Mouse (Mus musculus) thymus, postnatal 14 days (tissue): ENCODE measurements around the gene Itih5.

Experiments used
- DNase-seq: peaks from one replicate; pipeline ENCODE4 v3.0.0; 2021

Gene Itih5

DNA sequence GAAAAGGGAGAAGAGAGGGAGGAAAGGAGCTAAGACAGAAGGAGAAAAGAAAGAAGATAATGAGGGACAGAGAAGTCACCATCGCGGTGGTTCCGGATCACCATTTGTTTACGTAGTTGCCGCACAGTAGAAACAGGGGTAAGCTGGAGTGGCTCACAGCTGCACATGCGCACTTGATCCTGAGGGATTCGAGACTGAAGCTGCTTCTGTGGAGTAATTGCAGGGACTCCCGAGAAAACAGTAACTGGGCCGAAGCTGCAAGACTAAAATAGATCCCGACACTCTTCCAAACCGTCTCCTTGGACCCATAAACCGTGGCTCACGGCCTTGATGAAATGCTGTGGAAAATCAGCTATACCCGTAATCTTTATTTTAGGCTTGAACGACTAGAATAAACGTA lies 16.6 kb downstream of the Itih5 start:
- DNase-seq, result no peak

DNA sequence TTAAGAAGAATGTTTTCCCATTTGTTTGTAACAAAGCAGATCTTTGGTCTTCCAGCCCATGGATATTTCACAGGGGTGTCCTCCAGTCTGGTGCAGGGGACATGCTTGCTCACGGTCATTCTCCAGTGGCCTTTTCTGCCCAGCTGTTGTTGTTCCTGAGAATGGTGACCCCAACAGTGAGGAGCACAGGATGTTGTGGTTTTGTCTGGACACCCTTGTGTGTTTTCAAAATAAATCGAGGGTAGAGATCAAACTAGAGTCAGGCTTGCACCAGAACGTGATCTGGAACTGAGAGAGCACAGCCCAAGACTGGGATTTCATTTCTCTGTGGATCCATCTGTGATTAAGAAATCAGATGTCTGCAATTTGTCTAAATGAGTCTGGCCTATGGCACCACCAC lies 40.2 kb downstream of the Itih5 start:
- no peak for DNase-seq

DNA sequence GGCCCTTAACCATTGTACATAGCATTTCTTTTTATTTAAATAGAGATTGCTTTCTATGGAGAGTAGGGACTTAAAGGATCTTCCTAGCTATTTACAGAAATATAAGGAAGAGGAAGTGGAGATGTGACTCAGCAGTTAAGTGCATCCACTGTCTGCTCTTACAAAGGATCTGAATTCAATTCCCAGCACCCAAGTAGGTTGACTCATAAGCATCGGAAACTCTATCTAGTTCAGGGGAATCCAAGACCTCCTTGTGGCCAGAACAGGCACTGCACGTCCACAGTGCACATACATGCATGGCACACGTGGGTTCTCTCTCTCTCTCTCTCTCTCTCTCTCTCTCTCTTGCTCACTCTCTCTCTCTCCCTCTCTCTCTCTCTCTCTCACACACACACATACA lies 41.8 kb downstream of the Itih5 start:
- no peak for DNase-seq

DNA sequence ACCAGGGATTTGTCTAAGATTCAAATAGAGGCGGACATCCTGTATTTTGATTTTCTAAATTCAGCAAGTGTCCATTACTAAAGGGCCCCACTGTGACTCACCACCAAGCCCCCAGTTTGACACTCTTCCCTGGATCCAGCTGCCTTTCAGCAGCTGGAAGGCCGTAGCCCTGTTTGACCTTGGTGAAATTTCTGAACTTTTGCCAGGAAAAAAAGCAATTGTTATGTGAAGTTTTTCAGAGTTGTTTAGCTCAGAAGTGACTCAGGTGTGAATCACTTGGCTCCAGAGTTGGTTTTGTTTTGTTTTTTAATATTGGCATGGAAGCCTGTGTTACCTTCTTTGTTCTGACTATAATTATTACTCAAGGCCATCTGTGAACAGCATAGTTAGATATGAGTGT lies 46.0 kb downstream of the Itih5 start:
- DNase-seq, result no peak

GRCm38 (mm10) chr2:10200736-10201285 lies 47.4 kb downstream of the Itih5 start:
- no peak for DNase-seq

DNA sequence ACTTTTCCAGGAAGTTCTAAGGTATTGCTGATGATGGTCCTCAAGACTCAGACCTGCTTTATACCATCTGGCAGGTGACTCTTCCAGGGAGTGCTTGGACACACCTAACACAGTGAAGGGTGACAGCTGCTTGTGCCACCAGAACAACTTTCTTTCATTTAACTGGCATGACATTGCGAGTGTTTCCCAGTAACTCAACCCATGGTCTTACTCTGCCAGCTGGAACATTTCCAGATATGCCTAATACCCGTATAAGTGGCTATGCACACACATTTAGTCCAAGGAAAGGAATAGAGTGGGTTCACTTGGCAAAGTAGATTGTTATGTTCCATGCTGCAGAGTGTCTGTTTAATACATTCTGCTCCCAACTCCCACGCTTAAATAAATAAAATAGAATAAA lies 50.9 kb downstream of the Itih5 start:
- no peak for DNase-seq

DNA sequence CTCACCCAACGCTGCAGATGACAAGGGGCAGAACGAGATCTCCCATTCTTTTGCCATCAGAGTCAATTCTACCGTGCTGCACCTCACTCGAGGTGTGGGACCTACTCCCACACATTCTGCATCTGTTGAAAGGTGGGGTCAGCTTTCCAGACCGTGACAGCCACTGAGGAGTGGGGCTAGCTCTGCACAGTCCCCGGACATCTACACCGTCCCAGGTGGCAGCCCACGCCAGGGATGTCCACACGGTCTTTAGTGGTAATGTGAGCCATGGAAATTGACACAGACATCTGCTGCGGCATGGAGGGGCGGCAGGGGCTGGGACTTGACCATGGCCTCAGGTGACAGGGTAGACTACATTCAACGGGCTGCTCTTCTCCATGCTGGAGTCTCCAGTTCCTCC lies 60.1 kb downstream of the Itih5 start:
- DNase-seq, result no peak

DNA sequence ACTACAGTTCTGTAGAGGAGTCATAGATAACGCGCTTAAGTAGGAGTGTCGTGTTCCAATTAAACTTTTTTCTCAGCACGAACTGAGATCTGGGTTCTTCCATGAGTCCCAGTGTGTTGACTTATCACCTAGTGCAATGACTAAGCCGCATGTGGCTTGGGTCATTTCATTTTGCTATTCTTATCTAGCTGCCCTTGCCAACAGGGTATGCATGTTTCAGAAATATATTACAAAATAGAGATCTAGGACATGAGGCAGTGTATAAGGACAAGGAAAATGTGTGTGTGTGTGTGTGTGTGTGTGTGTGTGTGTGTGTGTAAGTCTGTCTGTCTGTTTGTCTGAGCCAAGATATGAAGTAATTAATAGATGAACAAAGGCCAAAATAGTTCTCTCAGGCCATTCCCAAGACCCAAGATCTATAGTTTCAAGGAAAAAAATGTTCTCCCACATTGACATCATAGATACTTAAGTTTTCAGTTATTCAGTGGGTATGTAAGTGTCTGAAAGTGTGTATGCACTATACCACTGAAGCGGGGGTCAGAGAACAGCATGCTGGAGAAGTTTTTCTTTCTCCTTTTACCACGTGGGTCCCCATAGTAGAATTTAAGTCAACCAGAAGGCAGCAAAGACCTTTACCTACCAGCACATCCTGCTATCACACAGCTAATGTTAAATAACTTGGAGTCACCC lies 62.6 kb downstream of the Itih5 start:
- no peak for DNase-seq

- DNase-seq, result no peak
Measured at GRCm38 (mm10) chr2:10216566-10217247, 63.3 kb downstream of the Itih5 start.

GRCm38 (mm10) chr2:10221862-10222261 lies 68.5 kb downstream of the Itih5 start:
- no peak for DNase-seq

- no peak for DNase-seq
Measured at GRCm38 (mm10) chr2:10226907-10227306, 73.5 kb downstream of the Itih5 start.

- DNase-seq, result no peak
Measured at GRCm38 (mm10) chr2:10231971-10232370, 78.6 kb downstream of the Itih5 start.

GRCm38 (mm10) chr2:10236554-10236953 lies 83.2 kb downstream of the Itih5 start:
- DNase-seq, result no peak

- DNase-seq, result no peak
Measured at GRCm38 (mm10) chr2:10242970-10243369, 89.6 kb downstream of the Itih5 start.

DNA sequence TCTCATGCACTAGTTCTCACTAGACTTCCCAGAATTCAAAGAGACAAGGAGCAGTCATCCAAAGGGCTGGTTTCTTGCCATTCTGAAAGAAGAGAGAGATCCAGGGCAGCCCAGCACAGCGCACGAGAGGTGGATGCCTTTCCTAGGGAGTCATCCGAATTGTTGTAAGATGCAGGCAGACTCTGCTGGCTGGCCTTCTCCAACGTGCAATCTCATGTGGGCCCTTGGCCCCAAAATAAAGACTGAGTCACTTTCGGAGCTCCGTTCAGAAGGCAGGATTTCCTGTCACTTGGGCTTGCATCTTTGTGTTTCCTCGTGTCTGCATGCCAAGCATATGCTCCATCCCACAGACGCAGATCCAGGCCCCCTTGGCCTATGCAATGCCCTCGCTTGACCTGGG lies 97.1 kb downstream of the Itih5 start:
- DNase-seq, result no peak

- DNase-seq, result no peak
Measured at GRCm38 (mm10) chr2:10250926-10251325, 97.6 kb downstream of the Itih5 start.

GRCm38 (mm10) chr2:10251466-10251865 lies 98.1 kb downstream of the Itih5 start:
- no peak for DNase-seq

GRCm38 (mm10) chr2:10252016-10252415 lies 98.6 kb downstream of the Itih5 start:
- no peak for DNase-seq

GRCm38 (mm10) chr2:10253351-10253750 lies 100.0 kb downstream of the Itih5 start:
- DNase-seq, result no peak

DNA sequence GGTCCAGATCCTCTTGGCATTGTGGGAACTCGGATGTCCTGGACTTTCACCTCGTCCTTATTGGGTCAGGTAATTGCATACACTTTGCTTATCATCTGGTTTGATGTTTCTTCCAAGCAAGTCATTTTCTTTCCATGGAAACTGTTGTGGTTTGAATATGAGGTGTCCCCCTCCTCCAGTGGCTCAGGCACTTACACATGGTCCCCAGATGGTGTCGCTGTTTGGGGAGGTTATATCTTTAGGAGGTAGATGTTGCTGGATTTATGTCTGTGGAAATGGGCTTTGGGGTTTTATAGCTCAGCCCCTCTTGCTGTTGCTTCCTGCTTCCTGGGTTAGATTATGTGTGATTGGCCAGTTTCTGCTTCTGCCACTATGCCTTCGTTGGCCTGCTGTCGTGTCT lies 103.6 kb downstream of the Itih5 start:
- DNase-seq, result no peak

DNA sequence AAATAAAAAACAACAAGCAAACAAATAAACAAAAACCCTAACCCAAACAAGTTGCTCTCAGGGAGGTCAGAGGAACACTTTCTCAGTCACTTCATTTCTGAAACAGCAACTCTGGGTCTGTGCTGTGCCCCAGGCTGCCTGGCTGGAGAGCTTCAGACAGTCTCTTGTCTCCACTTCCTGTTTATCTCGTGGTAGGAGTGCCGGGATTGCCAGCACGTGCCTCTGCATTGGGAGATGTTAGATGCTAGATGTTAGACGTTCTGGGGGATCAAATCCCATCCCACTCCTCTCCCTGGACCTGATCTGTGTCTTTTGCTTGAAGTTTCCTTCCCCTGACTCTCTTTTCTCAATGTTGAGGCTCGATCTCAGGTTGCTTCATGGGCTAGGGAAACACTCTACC lies 104.9 kb downstream of the Itih5 start:
- DNase-seq, result no peak

GRCm38 (mm10) chr2:10260109-10260508 lies 106.7 kb downstream of the Itih5 start:
- no peak for DNase-seq

DNA sequence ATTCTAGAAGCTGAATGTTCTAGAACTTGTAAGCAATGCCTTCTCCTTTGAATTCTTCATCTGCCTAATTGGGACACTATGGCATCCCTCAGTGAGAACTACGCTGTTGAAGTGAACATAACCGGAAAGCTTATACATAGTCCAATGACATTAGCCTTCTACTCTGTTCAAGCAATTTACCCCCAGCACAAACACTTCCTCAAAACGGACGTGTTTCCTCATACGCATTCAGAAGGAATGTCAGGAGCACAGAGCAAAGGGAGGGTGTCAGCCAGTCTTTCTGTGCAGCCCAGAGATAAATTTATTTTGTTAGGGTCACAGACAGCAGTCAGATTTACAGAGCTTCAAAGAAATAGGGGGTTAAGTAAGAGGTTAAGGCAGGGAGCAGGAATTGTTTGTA lies 108.0 kb downstream of the Itih5 start:
- DNase-seq, result no peak

- no peak for DNase-seq
Measured at GRCm38 (mm10) chr2:10262722-10263121, 109.4 kb downstream of the Itih5 start.
